Mouse (Mus musculus): Measurements from ENCODE around the gene Ccz1. TPM values are rescaled to one million over a fixed set of nuclear protein-coding genes. Genes with fewer than 3 reads are reported as not detected.

Gene Ccz1
- polyA plus RNA-seq, 1 experiment from 2014 or later = 97.7 TPM

DNA sequence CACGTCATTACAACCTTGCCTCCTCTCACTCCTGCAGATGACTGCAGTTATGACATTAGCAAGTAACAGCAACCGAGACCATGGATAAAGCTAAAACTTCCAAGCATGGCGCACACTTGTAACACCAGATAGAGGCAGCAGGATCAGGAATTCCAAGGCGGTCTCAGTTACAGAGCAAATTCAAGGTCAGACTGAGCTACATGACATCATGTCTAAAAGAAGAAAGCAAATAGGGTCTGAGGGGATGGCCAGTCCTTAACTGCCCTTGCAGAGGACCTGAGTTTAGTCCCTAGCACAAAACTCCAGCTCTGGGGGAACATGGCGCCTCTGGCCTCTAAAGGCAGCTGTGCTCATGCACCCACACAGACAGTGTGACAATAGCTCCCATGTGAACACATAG is 20.8 kb downstream of the Ccz1 start:
- Histone ChIP-seq H3K9me3 (no peaks in the 10 kb centered on the region), H3K27ac (no peak overlapping the region), H3K4me3 (replicated peaks) (no peak overlapping the region), H3K4me2 (no peak overlapping the region), H3K9ac (replicated peaks) (no peak overlapping the region), H3K36me3 (peaks cover 100% of the 10 kb centered on the region), H3K27me3 (no peaks in the 10 kb centered on the region), H3K4me1 (replicated peaks) (no peaks in the 10 kb centered on the region)
- 91% methylated on average over 5 of the region's 5 CpGs for WGBS
- no peak for ATAC-seq (ENCODE audit: insufficient number of reproducible peaks, insufficient read depth, low FRiP score, low TSS enrichment, low read depth)

DNA sequence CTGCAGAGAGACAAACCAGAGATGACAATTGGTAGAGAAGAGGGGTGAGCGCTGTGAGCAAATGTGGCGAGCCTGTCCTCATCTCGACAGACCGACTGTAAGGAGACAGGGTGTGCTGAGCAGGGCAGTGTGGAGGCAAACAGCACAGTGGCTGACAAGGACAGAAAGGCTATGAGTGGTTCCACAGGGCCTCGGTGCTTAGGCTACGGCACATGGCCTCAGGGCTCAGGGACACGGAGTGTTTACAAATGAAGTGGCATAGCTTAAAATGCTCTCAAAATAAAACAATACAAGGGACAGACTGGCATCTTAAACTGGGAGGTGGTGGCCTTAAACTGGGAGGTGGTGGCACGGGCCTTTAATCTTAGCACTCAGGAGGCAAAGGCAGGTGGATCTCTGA is 21.4 kb downstream of the Ccz1 start:
- no peaks in the 10 kb centered on the region for H3K4me1 ChIP-seq (replicated peaks)
- H3K36me3 ChIP-seq = peaks cover 100% of the 10 kb centered on the region
- no peaks in the 10 kb centered on the region for H3K9me3 ChIP-seq
- no peak for ATAC-seq (ENCODE audit: insufficient number of reproducible peaks, insufficient read depth, low FRiP score, low TSS enrichment, low read depth)
- WGBS = 93% methylated on average over 8 of the region's 8 CpGs
- H3K4me2 ChIP-seq = no peak overlapping the region
- no peak overlapping the region for H3K4me3 ChIP-seq (replicated peaks)
- no peak overlapping the region for H3K27ac ChIP-seq
- no peak overlapping the region for H3K9ac ChIP-seq (replicated peaks)
- no peaks in the 10 kb centered on the region for H3K27me3 ChIP-seq

DNA sequence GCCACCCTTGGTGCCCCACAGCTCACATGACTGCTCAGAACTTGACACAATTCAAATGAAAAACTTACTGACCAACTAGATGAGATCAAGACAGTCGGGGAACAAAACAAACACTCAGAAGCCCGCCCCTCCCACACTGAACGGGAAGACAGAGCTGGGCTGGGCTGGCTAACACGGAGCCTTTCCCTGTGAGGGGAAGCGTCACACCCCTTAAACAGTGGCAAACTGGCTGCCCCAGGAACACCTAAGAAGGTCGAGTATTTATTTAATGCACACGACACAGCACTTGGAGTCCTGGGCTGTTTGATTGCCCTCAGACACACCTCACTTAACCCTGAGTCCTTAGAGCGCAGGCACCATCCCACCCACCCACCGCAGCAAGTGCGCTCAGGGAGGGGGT is 22.0 kb downstream of the Ccz1 start:
- ATAC-seq (ENCODE audit: insufficient number of reproducible peaks, insufficient read depth, low FRiP score, low TSS enrichment, low read depth) = no peak
- no peaks in the 10 kb centered on the region for H3K27me3 ChIP-seq
- H3K4me1 ChIP-seq (replicated peaks) = no peaks in the 10 kb centered on the region
- WGBS = 88% methylated on average over 10 of the region's 10 CpGs
- H3K4me3 ChIP-seq (replicated peaks) = no peak overlapping the region
- H3K27ac ChIP-seq = no peak overlapping the region
- no peak overlapping the region for H3K9ac ChIP-seq (replicated peaks)
- no peaks in the 10 kb centered on the region for H3K9me3 ChIP-seq
- no peak overlapping the region for H3K4me2 ChIP-seq
- H3K36me3 ChIP-seq = peaks cover 100% of the 10 kb centered on the region

DNA sequence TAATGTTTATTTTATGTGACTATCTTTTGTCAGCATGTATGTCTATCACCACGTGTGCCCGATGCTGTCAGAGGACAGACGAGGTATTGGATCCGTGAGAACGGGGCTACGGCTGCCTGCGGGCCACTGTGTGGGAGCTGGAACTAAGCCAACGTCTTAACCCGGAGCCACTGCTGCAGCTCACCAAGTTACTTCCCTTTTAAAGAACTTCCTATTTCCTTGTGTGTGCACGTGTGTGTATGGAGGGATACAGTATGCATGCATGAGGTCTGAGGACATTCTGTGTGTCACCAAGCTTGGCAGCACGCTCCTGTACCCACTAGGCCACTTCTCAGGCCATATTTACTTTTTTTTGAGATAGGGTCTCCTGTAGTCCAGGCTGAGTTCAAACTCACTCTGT is 24.6 kb downstream of the Ccz1 start:
- ATAC-seq (ENCODE audit: insufficient number of reproducible peaks, insufficient read depth, low FRiP score, low TSS enrichment, low read depth) = no peak

DNA sequence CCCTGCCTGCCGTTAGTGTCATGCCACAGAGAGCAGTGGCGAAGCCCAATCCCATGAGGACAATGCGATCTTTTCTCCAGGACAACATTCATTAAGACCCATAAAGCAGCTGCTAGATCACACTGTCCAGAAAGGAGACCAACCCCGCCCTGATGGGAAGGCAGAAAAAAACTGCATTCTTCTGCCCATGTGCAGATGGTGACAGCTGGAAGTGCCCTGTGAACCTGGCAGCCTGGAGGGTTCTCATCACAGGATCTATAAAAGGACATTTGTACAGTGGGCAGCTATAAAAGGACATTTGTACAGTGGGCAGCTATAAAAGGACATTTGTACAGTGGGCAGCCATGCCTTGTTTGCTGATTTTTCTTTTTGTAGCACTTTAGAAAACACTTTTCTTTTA is 25.6 kb downstream of the Ccz1 start:
- Histone ChIP-seq H3K9ac (replicated peaks) (no peak overlapping the region), H3K27ac (no peak overlapping the region), H3K27me3 (no peaks in the 10 kb centered on the region), H3K36me3 (peaks cover 100% of the 10 kb centered on the region), H3K4me2 (no peak overlapping the region), H3K4me1 (replicated peaks) (no peaks in the 10 kb centered on the region), H3K4me3 (replicated peaks) (no peak overlapping the region), H3K9me3 (no peaks in the 10 kb centered on the region)
- ATAC-seq (ENCODE audit: insufficient number of reproducible peaks, insufficient read depth, low FRiP score, low TSS enrichment, low read depth) = no peak
- 86% methylated on average over 4 of the region's 4 CpGs for WGBS

More for the DNA sequence above, 24.6 kb downstream of the Ccz1 start:
- no peaks in the 10 kb centered on the region for H3K4me1 ChIP-seq (replicated peaks)
- H3K9ac ChIP-seq (replicated peaks) = no peak overlapping the region
- H3K27ac ChIP-seq = no peak overlapping the region
- peaks cover 100% of the 10 kb centered on the region for H3K36me3 ChIP-seq
- H3K4me3 ChIP-seq (replicated peaks) = no peak overlapping the region
- no peaks in the 10 kb centered on the region for H3K27me3 ChIP-seq
- WGBS = 96% methylated on average over 11 of the region's 11 CpGs
- no peaks in the 10 kb centered on the region for H3K9me3 ChIP-seq
- H3K4me2 ChIP-seq = no peak overlapping the region

DNA sequence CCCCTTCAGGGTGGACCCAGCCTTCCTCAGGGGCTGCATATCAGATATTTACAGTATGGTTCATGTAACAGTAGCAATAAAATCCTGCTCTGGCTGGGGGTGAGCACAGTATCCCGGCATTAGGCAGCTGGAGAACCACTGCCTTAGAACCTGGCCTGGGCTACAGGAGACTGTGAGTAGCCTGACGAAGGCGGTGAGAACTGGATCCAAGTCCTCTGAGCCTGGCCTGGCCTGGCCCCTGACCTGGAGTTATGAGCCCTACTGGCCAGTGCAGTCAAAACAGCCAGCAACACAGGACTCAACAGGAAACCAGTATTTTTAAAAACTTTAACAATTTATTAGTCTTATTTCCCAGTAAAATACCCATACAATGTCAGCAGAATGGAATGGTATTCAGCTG is 27.1 kb downstream of the Ccz1 start:
- H3K27me3 ChIP-seq = no peaks in the 10 kb centered on the region
- H3K4me2 ChIP-seq = no peak overlapping the region
- 95% methylated on average over 3 of the region's 3 CpGs for WGBS
- H3K36me3 ChIP-seq = peaks cover 95% of the 10 kb centered on the region
- H3K4me1 ChIP-seq (replicated peaks) = no peaks in the 10 kb centered on the region
- no peak overlapping the region for H3K9ac ChIP-seq (replicated peaks)
- H3K9me3 ChIP-seq = no peaks in the 10 kb centered on the region
- no peak for ATAC-seq (ENCODE audit: insufficient number of reproducible peaks, insufficient read depth, low FRiP score, low TSS enrichment, low read depth)
- H3K4me3 ChIP-seq (replicated peaks) = no peak overlapping the region
- no peak overlapping the region for H3K27ac ChIP-seq

DNA sequence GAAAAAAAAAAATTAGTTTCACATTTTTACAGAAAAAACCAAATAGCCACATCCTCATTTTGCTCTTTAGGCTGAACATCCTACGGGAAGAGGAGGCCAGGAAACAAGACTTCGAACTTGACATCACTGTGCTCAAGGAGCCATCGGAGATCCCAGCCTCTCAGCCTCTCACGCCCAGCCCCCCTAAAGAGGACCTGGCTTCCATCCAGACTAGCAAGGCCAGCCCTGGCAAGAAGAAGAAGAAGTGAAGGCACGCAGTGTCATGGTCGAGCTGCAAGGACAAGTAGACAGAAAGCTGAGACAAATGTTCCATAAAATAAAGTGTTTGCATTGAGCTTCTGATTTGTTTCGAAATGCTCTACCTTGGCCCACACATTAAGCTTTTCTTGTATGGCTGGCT is 29.3 kb downstream of the Ccz1 start:
- Histone ChIP-seq H3K4me3 (replicated peaks) (no peak overlapping the region), H3K27ac (no peak overlapping the region), H3K9ac (replicated peaks) (no peak overlapping the region), H3K9me3 (no peaks in the 10 kb centered on the region), H3K36me3 (peaks cover 72% of the 10 kb centered on the region), H3K4me1 (replicated peaks) (peaks cover 8% of the 10 kb centered on the region), H3K4me2 (no peak overlapping the region), H3K27me3 (no peaks in the 10 kb centered on the region)
- 93% methylated on average over 7 of the region's 7 CpGs for WGBS
- ATAC-seq (ENCODE audit: insufficient number of reproducible peaks, insufficient read depth, low FRiP score, low TSS enrichment, low read depth) = no peak

DNA sequence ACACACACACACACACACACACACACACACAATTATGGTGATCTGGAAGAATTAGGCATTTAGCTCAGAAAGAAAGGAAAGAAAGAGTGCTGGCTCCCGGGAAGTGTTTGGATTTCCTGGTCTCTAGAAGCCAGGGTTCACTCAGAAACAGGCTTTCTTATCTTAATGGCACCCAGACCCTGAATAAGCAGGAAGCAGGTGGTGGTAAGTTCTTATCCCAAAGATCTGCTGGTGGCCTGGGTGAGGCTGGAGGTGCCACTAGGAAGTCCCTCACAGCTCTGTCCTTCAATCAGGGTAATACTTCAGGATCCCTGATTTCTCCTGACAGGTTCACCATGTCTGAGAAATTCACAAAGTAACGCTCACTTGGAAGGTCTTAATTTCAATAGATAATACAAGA is 32.3 kb downstream of the Ccz1 start:
- WGBS = 68% methylated on average over 2 of the region's 2 CpGs
- Histone ChIP-seq H3K4me1 (replicated peaks) (peaks cover 10% of the 10 kb centered on the region), H3K4me2 (no peak overlapping the region), H3K27ac (no peak overlapping the region), H3K36me3 (peaks cover 42% of the 10 kb centered on the region), H3K9me3 (no peaks in the 10 kb centered on the region), H3K4me3 (replicated peaks) (no peak overlapping the region), H3K9ac (replicated peaks) (no peak overlapping the region), H3K27me3 (no peaks in the 10 kb centered on the region)
- no peak for ATAC-seq (ENCODE audit: insufficient number of reproducible peaks, insufficient read depth, low FRiP score, low TSS enrichment, low read depth)

DNA sequence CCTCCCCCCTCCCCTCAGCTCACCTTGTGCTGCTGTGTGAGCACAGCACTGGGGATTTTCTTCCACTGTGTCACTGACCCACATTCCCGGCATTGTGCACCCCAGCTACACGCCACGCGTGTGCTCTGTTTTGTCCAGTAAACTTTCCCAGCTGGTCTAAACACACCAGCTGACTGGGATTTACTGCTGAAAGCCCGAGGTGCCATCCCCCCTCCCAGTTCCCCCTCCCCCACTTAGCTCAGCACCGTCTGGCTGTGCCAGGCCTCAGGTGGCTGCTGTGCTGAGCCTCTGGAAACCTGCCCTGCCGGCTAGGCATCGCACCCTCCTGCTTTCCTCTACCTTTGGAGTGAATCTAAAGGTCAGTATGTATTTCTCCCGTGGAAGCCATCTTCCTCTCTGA is 33.8 kb downstream of the Ccz1 start:
- no peaks in the 10 kb centered on the region for H3K9me3 ChIP-seq
- H3K4me1 ChIP-seq (replicated peaks) = peaks cover 10% of the 10 kb centered on the region
- H3K4me2 ChIP-seq = peak overlapping the region; percentile 22
- no peak overlapping the region for H3K27ac ChIP-seq
- no peak overlapping the region for H3K9ac ChIP-seq (replicated peaks)
- peaks cover 27% of the 10 kb centered on the region for H3K36me3 ChIP-seq
- WGBS = 15% methylated on average over 9 of the region's 9 CpGs
- no peak overlapping the region for H3K4me3 ChIP-seq (replicated peaks)
- no peaks in the 10 kb centered on the region for H3K27me3 ChIP-seq
- no peak for ATAC-seq (ENCODE audit: insufficient number of reproducible peaks, insufficient read depth, low FRiP score, low TSS enrichment, low read depth)

DNA sequence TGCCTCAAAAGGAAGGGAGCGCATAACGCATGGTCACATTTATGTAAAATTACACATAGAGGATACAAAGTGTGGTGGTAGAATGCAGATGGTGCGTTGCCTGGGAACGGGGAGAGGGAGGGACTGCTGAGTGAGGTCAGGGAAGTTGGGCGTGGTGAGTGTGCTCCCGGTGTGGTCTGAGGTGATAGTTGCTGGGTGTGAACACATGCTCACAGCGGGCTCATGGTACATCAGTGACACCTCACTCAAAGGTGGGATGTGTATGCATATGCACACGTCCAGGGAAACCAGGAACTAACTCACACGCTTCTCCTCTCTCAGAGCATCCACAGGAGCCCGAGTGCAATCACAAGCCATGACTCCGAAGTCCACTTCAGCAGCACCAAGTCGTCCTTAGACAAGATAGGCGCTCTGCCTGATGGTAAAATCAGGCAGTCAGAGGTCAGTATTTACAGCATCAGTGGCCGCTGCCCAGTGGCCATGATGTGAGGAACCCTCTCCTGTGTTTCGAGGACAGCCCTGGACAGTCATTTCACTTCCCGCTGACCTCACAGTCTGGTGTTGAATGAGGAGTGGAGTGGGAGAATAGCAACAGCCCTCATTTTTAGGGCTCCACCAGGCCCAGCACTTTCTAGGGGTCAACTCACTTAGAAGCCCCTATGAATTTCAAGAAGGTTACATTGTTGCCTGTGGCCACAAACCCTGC is 37.8 kb downstream of the Ccz1 start:
- H3K9me3 ChIP-seq = no peaks in the 10 kb centered on the region
- 71% methylated on average over 16 of the region's 16 CpGs for WGBS
- ATAC-seq (ENCODE audit: insufficient number of reproducible peaks, insufficient read depth, low FRiP score, low TSS enrichment, low read depth) = no peak

DNA sequence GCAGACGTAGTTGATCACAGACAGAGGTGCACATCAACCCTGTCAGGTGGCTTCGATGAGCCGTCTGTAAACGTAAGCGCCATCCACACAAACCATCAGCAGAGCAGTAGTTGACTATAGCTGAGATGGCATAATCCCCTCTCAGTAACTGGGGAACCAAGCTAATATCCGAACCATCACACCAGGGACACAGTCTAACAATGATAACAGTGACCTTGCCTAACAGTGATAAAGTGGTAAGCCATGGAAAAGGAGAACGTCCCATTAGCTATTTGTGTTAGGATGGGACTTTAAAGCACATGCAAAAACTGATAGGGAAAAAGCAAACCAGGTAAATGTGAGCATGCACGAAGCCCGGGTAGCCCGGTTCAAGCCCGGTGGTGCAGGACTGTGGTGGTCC is 38.4 kb downstream of the Ccz1 start:
- no peak for ATAC-seq (ENCODE audit: insufficient number of reproducible peaks, insufficient read depth, low FRiP score, low TSS enrichment, low read depth)
- Histone ChIP-seq H3K4me2 (no peak overlapping the region), H3K36me3 (no peaks in the 10 kb centered on the region), H3K27ac (no peak overlapping the region), H3K9me3 (no peaks in the 10 kb centered on the region), H3K9ac (replicated peaks) (no peak overlapping the region), H3K4me1 (replicated peaks) (peaks cover 10% of the 10 kb centered on the region), H3K27me3 (no peaks in the 10 kb centered on the region), H3K4me3 (replicated peaks) (no peak overlapping the region)
- 89% methylated on average over 11 of the region's 11 CpGs for WGBS

More for the DNA sequence above, 37.8 kb downstream of the Ccz1 start:
- Histone ChIP-seq H3K9ac (replicated peaks) (no peak overlapping the region), H3K4me3 (replicated peaks) (no peak overlapping the region), H3K4me1 (replicated peaks) (peaks cover 10% of the 10 kb centered on the region), H3K27me3 (no peaks in the 10 kb centered on the region), H3K27ac (no peak overlapping the region), H3K4me2 (no peak overlapping the region), H3K36me3 (no peaks in the 10 kb centered on the region)

DNA sequence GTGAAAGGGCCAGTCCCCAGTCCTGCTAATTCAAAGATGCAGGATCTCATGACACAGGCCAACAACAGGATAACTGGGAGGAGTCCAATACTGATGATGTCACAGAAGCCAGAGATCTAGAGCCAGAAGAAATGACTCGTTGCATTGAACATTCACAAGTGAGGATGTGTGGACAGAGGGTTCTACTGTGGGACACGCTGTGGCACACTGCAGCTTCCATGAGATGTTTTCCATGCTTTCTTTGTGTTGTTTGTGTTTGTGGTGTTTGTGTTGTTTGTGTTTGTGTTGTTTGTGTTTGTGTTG is 39.1 kb downstream of the Ccz1 start:
- no peak overlapping the region for H3K4me3 ChIP-seq (replicated peaks)
- 76% methylated on average over 2 of the region's 2 CpGs for WGBS
- no peak overlapping the region for H3K27ac ChIP-seq
- no peaks in the 10 kb centered on the region for H3K9me3 ChIP-seq
- ATAC-seq (ENCODE audit: insufficient number of reproducible peaks, insufficient read depth, low FRiP score, low TSS enrichment, low read depth) = no peak
- no peak overlapping the region for H3K9ac ChIP-seq (replicated peaks)
- no peaks in the 10 kb centered on the region for H3K27me3 ChIP-seq
- H3K36me3 ChIP-seq = no peaks in the 10 kb centered on the region
- peaks cover 4% of the 10 kb centered on the region; the same call in 1 of the 2 replicates for H3K4me1 ChIP-seq (replicated peaks)
- no peak overlapping the region for H3K4me2 ChIP-seq
